Mouse (Mus musculus) embryonic facial prominence, embryonic 13.5 days (tissue): ENCODE results near the gene Arhgap8. TPM values are rescaled to one million over a fixed set of nuclear protein-coding genes. Genes with fewer than 3 reads are reported as not detected.

Experiments
- ATAC-seq: fragments of 200-750 bp; cut with Nextera tagmentation; 2 replicates; pipeline ENCODE4 v1.8.0; 2017; ENCODE audit warnings: low read depth; ENCODE audit not compliant: insufficient number of reproducible peaks, insufficient read depth, low FRiP score, low TSS enrichment
- H3K27ac ChIP-seq: fragments of 300-500 bp; sonication (generic); 2 replicates; pipeline ENCODE4 v1.5.1; 2015; ENCODE audit warnings: moderate library complexity, mild to moderate bottlenecking, inconsistent platforms
- H3K27me3 ChIP-seq: fragments of 300-500 bp; sonication (generic); 2 replicates; pipeline ENCODE4 v1.6.1; 2015; ENCODE audit warnings: mild to moderate bottlenecking, inconsistent platforms
- H3K36me3 ChIP-seq: fragments of 300-500 bp; sonication (generic); 2 replicates; pipeline ENCODE4 v1.6.1; 2015; ENCODE audit warnings: mild to moderate bottlenecking, inconsistent platforms
- H3K4me1 ChIP-seq: fragments of 300-500 bp; sonication (generic); 2 replicates; pipeline ENCODE4 v1.6.1; 2015; ENCODE audit warnings: inconsistent platforms
- H3K4me2 ChIP-seq: fragments of 300-500 bp; sonication (generic); 2 replicates; pipeline ENCODE4 v1.6.1; 2015; ENCODE audit warnings: moderate library complexity, mild to moderate bottlenecking, inconsistent platforms
- H3K4me3 ChIP-seq: fragments of 300-500 bp; sonication (generic); 2 replicates; pipeline ENCODE4 v1.5.1; 2015; ENCODE audit warnings: mild to moderate bottlenecking, inconsistent platforms
- H3K9ac ChIP-seq: fragments of 300-500 bp; sonication (generic); 2 replicates; pipeline ENCODE4 v1.6.1; 2015; ENCODE audit warnings: mild to moderate bottlenecking, inconsistent platforms
- H3K9me3 ChIP-seq: fragments of 300-500 bp; sonication (generic); 2 replicates; pipeline ENCODE4 v1.6.1; 2016; ENCODE audit warnings: inconsistent platforms
- WGBS: fragments of 180-500 bp; shearing (Covaris S2); methylation state at CpG from one replicate; pipeline ENCODE4 v1.1.7; 2015; ENCODE audit warnings: mixed read lengths; 5-methylcytosine and 5-hydroxymethylcytosine counted together
- polyA plus RNA-seq: library from polyadenylated mRNA; unstranded; fragments of >200 nt; fragmentation: Nextera tagmentation; extraction: Ambion mirVana; gene quantifications from 2 replicates; pipeline ENCODE4 v1.2.1, GENCODE M21; 2015

The Arhgap8 gene
- polyA plus RNA-seq, 1 experiment from 2014 or later = 3.9 TPM

DNA sequence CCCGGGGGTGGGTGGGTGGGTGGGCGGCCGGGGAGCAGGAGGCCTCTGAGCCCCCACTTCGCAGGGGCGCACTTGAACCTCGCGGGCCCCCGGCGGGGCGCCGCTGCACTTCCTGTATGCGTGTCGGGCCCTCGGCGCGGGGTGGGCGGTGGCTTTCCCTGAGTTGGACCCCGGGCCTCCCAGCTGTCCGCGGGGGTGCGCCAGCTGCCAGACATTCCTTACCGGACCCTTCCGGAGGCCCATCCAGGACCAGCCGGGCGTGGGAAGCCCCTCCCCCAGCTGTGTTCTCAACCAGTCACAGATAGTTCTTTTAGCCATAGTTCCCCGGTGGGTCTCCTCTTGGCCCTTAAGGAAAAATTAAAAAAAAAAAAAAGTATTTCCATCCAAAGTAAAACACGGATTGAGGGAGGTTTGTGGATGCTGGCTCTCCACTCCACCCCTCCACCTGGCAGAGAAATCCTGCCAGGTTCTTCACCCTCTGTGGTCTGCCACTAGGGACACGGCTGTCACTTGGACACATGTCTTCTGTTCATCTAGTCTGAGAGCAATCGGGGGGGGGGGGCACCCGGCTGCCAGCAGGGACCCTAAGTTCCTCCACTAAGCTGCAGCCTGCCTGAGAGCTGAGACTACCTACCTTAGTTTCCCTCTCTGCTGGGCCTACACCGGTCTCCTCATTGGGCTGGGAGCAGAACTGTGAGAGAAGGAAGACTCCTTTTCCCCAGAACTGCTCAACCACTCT, 38.2 kb upstream of the Arhgap8 start:
- H3K27me3 ChIP-seq = peaks cover 10% of the 10 kb centered on the region
- 0 out of 2 replicates have a peak, but pooled peaks cover 1% of the 10 kb centered on the region for H3K36me3 ChIP-seq
- peak overlapping the region; percentile 68 for H3K4me3 ChIP-seq
- H3K4me2 ChIP-seq = peak overlapping the region; percentile 96
- H3K9ac ChIP-seq = peak overlapping the region; percentile 76
- 2% methylated on average over 31 of the region's 31 CpGs for WGBS
- H3K27ac ChIP-seq = peak overlapping the region; percentile 55; the same call in 1 of the 2 replicates
- H3K9me3 ChIP-seq = no peaks in the 10 kb centered on the region
- peak; percentile 53; the same call in 1 of the 2 replicates for ATAC-seq
- peaks cover 21% of the 10 kb centered on the region for H3K4me1 ChIP-seq

DNA sequence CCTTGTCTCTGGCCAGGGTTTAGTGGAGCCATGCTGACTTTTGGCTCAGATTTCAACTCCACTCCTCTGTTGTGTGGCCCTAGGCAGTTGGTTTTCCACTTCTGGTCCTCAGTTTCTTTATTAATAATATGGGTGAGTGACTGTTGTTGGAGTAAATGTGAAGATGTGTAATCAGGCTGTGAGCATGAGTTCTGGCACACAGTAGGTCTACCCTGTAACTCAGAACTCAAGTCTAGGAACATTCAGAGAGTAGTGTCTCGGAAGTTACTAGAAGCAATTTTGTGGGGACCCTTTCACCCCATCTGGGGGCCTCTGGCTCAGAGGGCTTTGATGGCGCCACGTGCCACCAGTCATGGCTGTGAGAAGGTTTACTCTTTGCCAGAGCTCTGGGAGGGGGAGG, 37.6 kb upstream of the Arhgap8 start:
- WGBS = 52% methylated on average over 3 of the region's 3 CpGs
- Histone ChIP-seq H3K36me3 (peaks cover 4% of the 10 kb centered on the region; the same call in 1 of the 2 replicates), H3K27me3 (peaks cover 10% of the 10 kb centered on the region), H3K4me2 (peak overlapping the region; percentile 96), H3K9me3 (no peaks in the 10 kb centered on the region), H3K4me3 (peak overlapping the region; percentile 68), H3K27ac (peak overlapping the region; percentile 55; the same call in 1 of the 2 replicates), H3K4me1 (peaks cover 21% of the 10 kb centered on the region), H3K9ac (no peak overlapping the region)
- no peak for ATAC-seq

DNA sequence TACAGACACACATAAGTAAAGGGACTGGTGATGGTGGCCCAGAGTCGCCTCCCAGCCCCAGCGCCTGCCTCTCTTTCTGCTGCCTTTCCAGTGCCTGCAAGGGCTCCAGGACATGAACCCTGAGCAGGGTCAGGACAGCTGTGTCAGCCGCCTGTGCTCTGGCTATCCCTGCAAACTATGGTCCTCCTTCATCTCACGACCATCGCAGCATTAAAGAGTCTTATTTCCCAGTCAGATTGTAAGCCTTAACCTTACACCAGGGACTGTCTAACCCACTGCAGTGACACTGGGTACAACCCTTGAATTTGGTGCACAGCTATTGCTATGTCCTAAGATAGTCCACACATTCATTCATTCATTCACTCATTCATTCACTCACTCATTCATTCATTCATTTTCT, 37.0 kb upstream of the Arhgap8 start:
- no peaks in the 10 kb centered on the region for H3K9me3 ChIP-seq
- H3K4me1 ChIP-seq = peaks cover 21% of the 10 kb centered on the region
- no peak overlapping the region for H3K4me2 ChIP-seq
- no peak overlapping the region for H3K27ac ChIP-seq
- no peak overlapping the region for H3K4me3 ChIP-seq
- no peak overlapping the region for H3K9ac ChIP-seq
- peaks cover 4% of the 10 kb centered on the region; the same call in 1 of the 2 replicates for H3K36me3 ChIP-seq
- no peak for ATAC-seq
- WGBS = 74% methylated on average over 5 of the region's 5 CpGs
- peaks cover 10% of the 10 kb centered on the region for H3K27me3 ChIP-seq

- Histone ChIP-seq H3K36me3 (peaks cover 17% of the 10 kb centered on the region), H3K4me3 (no peak overlapping the region), H3K9ac (no peak overlapping the region), H3K27me3 (peaks cover 10% of the 10 kb centered on the region), H3K4me1 (peaks cover 21% of the 10 kb centered on the region), H3K9me3 (no peaks in the 10 kb centered on the region), H3K4me2 (no peak overlapping the region), H3K27ac (no peak overlapping the region)
- no peak for ATAC-seq
- WGBS = 63% methylated on average over 5 of the region's 5 CpGs
These were observed 35.3 kb upstream of the Arhgap8 start for GRCm38 (mm10) chr15:84684520-84684919.

GRCm38 (mm10) chr15:84685417-84685816, 34.4 kb upstream of the Arhgap8 start:
- no peaks in the 10 kb centered on the region for H3K9me3 ChIP-seq
- peaks cover 26% of the 10 kb centered on the region for H3K36me3 ChIP-seq
- H3K27ac ChIP-seq = no peak overlapping the region
- H3K4me2 ChIP-seq = no peak overlapping the region
- WGBS = 56% methylated on average over 3 of the region's 3 CpGs
- no peak overlapping the region for H3K9ac ChIP-seq
- H3K4me1 ChIP-seq = peaks cover 18% of the 10 kb centered on the region
- no peak overlapping the region for H3K4me3 ChIP-seq
- peaks cover 3% of the 10 kb centered on the region for H3K27me3 ChIP-seq
- ATAC-seq = no peak

GRCm38 (mm10) chr15:84687904-84688303, 31.9 kb upstream of the Arhgap8 start:
- Histone ChIP-seq H3K4me3 (no peak overlapping the region), H3K9ac (no peak overlapping the region), H3K36me3 (peaks cover 50% of the 10 kb centered on the region), H3K27ac (no peak overlapping the region), H3K4me2 (no peak overlapping the region), H3K4me1 (no peaks in the 10 kb centered on the region; the same call in 1 of the 2 replicates), H3K9me3 (no peaks in the 10 kb centered on the region), H3K27me3 (no peaks in the 10 kb centered on the region)
- 66% methylated on average over 14 of the region's 14 CpGs for WGBS
- ATAC-seq = no peak

GRCm38 (mm10) chr15:84689356-84689755, 30.5 kb upstream of the Arhgap8 start:
- Histone ChIP-seq H3K4me2 (no peak overlapping the region), H3K4me3 (no peak overlapping the region), H3K27ac (no peak overlapping the region), H3K9ac (no peak overlapping the region), H3K36me3 (peaks cover 64% of the 10 kb centered on the region), H3K9me3 (no peaks in the 10 kb centered on the region), H3K27me3 (no peaks in the 10 kb centered on the region), H3K4me1 (no peaks in the 10 kb centered on the region; the same call in 1 of the 2 replicates)
- ATAC-seq = no peak
- 89% methylated on average over 6 of the region's 6 CpGs for WGBS

DNA sequence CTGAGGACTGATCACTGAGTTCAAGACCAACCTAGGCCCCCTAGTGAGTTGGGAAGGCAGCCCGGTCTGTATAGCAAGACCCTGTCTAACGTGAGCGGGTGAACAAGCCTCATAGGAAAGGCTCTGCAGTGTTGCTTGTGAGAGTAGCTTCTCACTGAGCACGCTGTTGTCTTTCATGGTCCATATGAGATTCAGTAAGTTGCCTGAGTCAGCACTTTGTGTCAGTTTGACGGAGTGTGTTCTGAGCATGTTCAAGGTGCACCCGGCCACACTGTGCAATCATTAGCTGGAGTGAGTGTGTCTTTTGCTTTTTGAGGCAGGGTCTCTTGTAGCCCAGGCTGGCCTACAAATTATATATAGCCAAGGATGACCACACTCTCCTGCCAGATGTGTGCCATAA, 28.3 kb upstream of the Arhgap8 start:
- Histone ChIP-seq H3K27me3 (no peaks in the 10 kb centered on the region), H3K9ac (no peak overlapping the region), H3K4me1 (peaks cover 10% of the 10 kb centered on the region), H3K9me3 (no peaks in the 10 kb centered on the region), H3K4me2 (no peak overlapping the region), H3K36me3 (peaks cover 80% of the 10 kb centered on the region), H3K27ac (no peak overlapping the region), H3K4me3 (no peak overlapping the region)
- ATAC-seq = no peak
- 93% methylated on average over 6 of the region's 6 CpGs for WGBS

DNA sequence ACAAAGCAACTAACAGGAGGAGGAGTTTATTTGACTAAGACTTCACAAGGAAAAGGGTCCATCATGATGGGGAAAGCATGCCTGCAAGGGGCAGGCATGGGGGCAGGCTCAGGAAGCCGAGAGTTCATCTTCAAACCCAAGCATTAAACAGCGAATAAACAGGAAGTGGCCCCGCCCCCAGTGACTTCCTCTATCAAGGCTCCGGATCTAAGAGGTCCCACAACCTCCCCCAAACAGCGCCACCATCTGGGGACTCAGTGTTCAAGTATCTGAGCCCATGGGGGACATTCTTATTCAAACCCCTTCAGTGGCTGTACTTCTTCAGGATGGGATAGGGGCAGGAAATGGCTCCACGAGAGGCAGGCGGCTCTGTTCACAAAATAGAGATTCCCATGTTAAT, 27.2 kb upstream of the Arhgap8 start:
- Histone ChIP-seq H3K9ac (no peak overlapping the region), H3K4me1 (peaks cover 21% of the 10 kb centered on the region), H3K4me2 (no peak overlapping the region), H3K4me3 (no peak overlapping the region), H3K27me3 (no peaks in the 10 kb centered on the region), H3K36me3 (peaks cover 76% of the 10 kb centered on the region), H3K9me3 (no peaks in the 10 kb centered on the region), H3K27ac (no peak overlapping the region)
- 92% methylated on average over 7 of the region's 7 CpGs for WGBS
- ATAC-seq = no peak

GRCm38 (mm10) chr15:84696021-84696420, 23.8 kb upstream of the Arhgap8 start:
- 59% methylated on average over 4 of the region's 4 CpGs for WGBS
- Histone ChIP-seq H3K27ac (no peak overlapping the region), H3K36me3 (peaks cover 59% of the 10 kb centered on the region), H3K4me1 (peaks cover 28% of the 10 kb centered on the region), H3K9me3 (no peaks in the 10 kb centered on the region), H3K4me2 (no peak overlapping the region), H3K4me3 (no peak overlapping the region), H3K27me3 (no peaks in the 10 kb centered on the region), H3K9ac (no peak overlapping the region)
- ATAC-seq = no peak

DNA sequence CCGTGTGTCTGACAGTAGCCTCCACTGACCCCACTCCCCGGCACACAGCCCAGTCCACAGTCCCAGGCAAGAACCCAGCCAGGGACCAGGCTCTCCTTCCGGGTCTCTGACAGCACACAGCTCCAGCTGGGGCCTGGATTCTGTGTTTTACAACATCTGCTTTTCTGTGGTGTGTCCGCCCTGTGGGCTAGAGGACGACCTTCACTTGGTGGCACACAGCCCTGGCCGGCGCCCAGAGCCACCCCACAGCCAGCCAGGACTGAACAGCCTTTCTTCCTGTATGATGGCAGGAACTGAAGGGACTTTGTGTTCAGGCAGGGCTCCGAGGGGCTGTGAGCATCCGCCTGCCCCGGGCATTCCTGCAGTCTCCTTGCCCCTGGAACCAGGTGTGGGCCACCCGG, 22.2 kb upstream of the Arhgap8 start:
- peak overlapping the region; percentile 52 for H3K27ac ChIP-seq
- peaks cover 30% of the 10 kb centered on the region for H3K4me1 ChIP-seq
- 0 out of 2 replicates have a peak overlapping the region, but pooled peaks have one; percentile 32 for H3K9ac ChIP-seq
- no peak for ATAC-seq
- H3K4me3 ChIP-seq = no peak overlapping the region
- H3K36me3 ChIP-seq = peaks cover 55% of the 10 kb centered on the region
- H3K27me3 ChIP-seq = no peaks in the 10 kb centered on the region
- H3K4me2 ChIP-seq = no peak overlapping the region
- 39% methylated on average over 11 of the region's 11 CpGs for WGBS
- no peaks in the 10 kb centered on the region for H3K9me3 ChIP-seq

GRCm38 (mm10) chr15:84698189-84698588, 21.7 kb upstream of the Arhgap8 start:
- Histone ChIP-seq H3K4me1 (peaks cover 30% of the 10 kb centered on the region), H3K27me3 (no peaks in the 10 kb centered on the region), H3K36me3 (peaks cover 54% of the 10 kb centered on the region), H3K9ac (0 out of 2 replicates have a peak overlapping the region, but pooled peaks have one; percentile 32), H3K27ac (peak overlapping the region; percentile 52), H3K4me2 (no peak overlapping the region), H3K4me3 (no peak overlapping the region), H3K9me3 (no peaks in the 10 kb centered on the region)
- 59% methylated on average over 2 of the region's 2 CpGs for WGBS
- ATAC-seq = no peak
